Mouse (Mus musculus): ENCODE measurements around the gene Hoxb1. TPM values are rescaled to one million over a fixed set of nuclear protein-coding genes. Genes with fewer than 3 reads are reported as not detected.
A peak's percentile ranks its signal among the peaks of the same experiment; 100 is the strongest.

The Hoxb1 gene
- polyA plus RNA-seq, 1 experiment from 2014 or later, result not detected

GRCm38 (mm10) chr11:96322738-96323137, 42.8 kb upstream of the Hoxb1 start:
- no peak for TF ChIP-seq CTCF (IDR thresholded peaks at IDR 0.05)
- ATAC-seq, result no peak
- POLR2A ChIA-PET, result interaction anchor here (0.5 to 8.5 kb wide), 11 partner anchors 9 to 62 kb away, joined by 3 to 92 read pairs (median 9); partner anchors contain the start of gene Hoxb5
- no peak for DNase-seq (ENCODE audit: low read depth, low spot score)
- H3K27me3 ChIP-seq, result no peaks in the 10 kb centered on the region
- in situ Hi-C loops (cut with MboI; ENCODE audit: low pct_unique_long_range_greater_than_20kb), result no loop called here
- CTCF ChIA-PET, result interaction anchor here (0.7 to 2.6 kb wide), 8 partner anchors 9 to 298 kb away, joined by 3 to 7 read pairs (median 4); no protein-coding TSS in a partner anchor

- CTCF ChIA-PET, result interaction anchor here (0.7 to 2.6 kb wide), 7 partner anchors 10 to 298 kb away, joined by 3 to 7 read pairs (median 4); no protein-coding TSS in a partner anchor
- ATAC-seq (no peak), DNase-seq (ENCODE audit: low read depth, low spot score) (no peak)
- H3K27me3 ChIP-seq, result no peaks in the 10 kb centered on the region
- in situ Hi-C loops (cut with MboI; ENCODE audit: low pct_unique_long_range_greater_than_20kb), result no loop called here
- POLR2A ChIA-PET, result interaction anchor here (0.7 to 8.5 kb wide), 7 partner anchors 16 to 43 kb away, joined by 3 to 92 read pairs (median 9); partner anchors contain the start of gene Hoxb5
- TF ChIP-seq CTCF (IDR thresholded peaks at IDR 0.05), result no peak
These were observed 42.4 kb upstream of the Hoxb1 start, which contains the start of gene Hoxb3 for GRCm38 (mm10) chr11:96323154-96323553. Gene Hoxb3 (plus strand): TSS chr11:96323326.

GRCm38 (mm10) chr11:96324125-96324524, 41.4 kb upstream of the Hoxb1 start:
- H3K27me3 ChIP-seq, result no peaks in the 10 kb centered on the region
- no peak for ATAC-seq
- in situ Hi-C loops (cut with MboI; ENCODE audit: low pct_unique_long_range_greater_than_20kb), result no loop called here
- ChIA-PET CTCF (interaction anchor here (1.7 kb wide), 1 partner anchor 17 kb away, joined by 9 read pairs; no protein-coding TSS in a partner anchor), POLR2A (interaction anchor here (0.7 to 8.5 kb wide), 10 partner anchors 8 to 297 kb away, joined by 3 to 92 read pairs (median 4); partner anchors contain the start of genes Hoxb5 and Hoxb7)
- TF ChIP-seq CTCF (IDR thresholded peaks at IDR 0.05), result no peak
- DNase-seq (ENCODE audit: low read depth, low spot score), result no peak

- TF ChIP-seq CTCF (IDR thresholded peaks at IDR 0.05), result no peak
- H3K27me3 ChIP-seq, result no peaks in the 10 kb centered on the region
- DNase-seq (ENCODE audit: low read depth, low spot score), result no peak
- no peak for ATAC-seq
- ChIA-PET POLR2A (interaction anchor here (0.6 to 8.5 kb wide), 9 partner anchors 9 to 41 kb away, joined by 3 to 92 read pairs (median 5); partner anchors contain the start of genes Hoxb5 and Hoxb7), CTCF (interaction anchor here (1.7 kb wide), 1 partner anchor 16 kb away, joined by 9 read pairs; no protein-coding TSS in a partner anchor)
- in situ Hi-C loops (cut with MboI; ENCODE audit: low pct_unique_long_range_greater_than_20kb), result no loop called here
These were observed 40.6 kb upstream of the Hoxb1 start for GRCm38 (mm10) chr11:96324965-96325364.

- ChIA-PET POLR2A (interaction anchor here (4.3 to 8.5 kb wide), 2 partner anchors 16 to 18 kb away, joined by 15 to 92 read pairs; partner anchors contain the start of gene Hoxb5), CTCF (interaction anchor here (1.6 kb wide), 1 partner anchor 10 kb away, joined by 4 read pairs; no protein-coding TSS in a partner anchor)
- no peak for DNase-seq (ENCODE audit: low read depth, low spot score)
- ATAC-seq, result no peak
- no peak for TF ChIP-seq CTCF (IDR thresholded peaks at IDR 0.05)
- in situ Hi-C loops (cut with MboI; ENCODE audit: low pct_unique_long_range_greater_than_20kb), result no loop called here
- no peaks in the 10 kb centered on the region for H3K27me3 ChIP-seq
These were observed 39.8 kb upstream of the Hoxb1 start for GRCm38 (mm10) chr11:96325747-96326212.

- POLR2A ChIA-PET, result interaction anchor here (1.0 to 8.5 kb wide), 4 partner anchors 11 to 24 kb away, joined by 3 to 92 read pairs (median 11); partner anchors contain the start of gene Hoxb5
- no peak for TF ChIP-seq CTCF (IDR thresholded peaks at IDR 0.05)
- CTCF ChIA-PET, result interaction anchor here (1.6 kb wide), 1 partner anchor 10 kb away, joined by 4 read pairs; no protein-coding TSS in a partner anchor
- in situ Hi-C loops (cut with MboI; ENCODE audit: low pct_unique_long_range_greater_than_20kb), result no loop called here
- H3K27me3 ChIP-seq, result no peaks in the 10 kb centered on the region
- ATAC-seq, result no peak
- no peak for DNase-seq (ENCODE audit: low read depth, low spot score)
These were observed 38.8 kb upstream of the Hoxb1 start for GRCm38 (mm10) chr11:96326705-96327104.

GRCm38 (mm10) chr11:96327122-96327521, 38.4 kb upstream of the Hoxb1 start:
- ChIA-PET CTCF (interaction anchor here (1.6 kb wide), 1 partner anchor 9 kb away, joined by 4 read pairs; no protein-coding TSS in a partner anchor), POLR2A (interaction anchor here (1.0 to 8.5 kb wide), 4 partner anchors 11 to 24 kb away, joined by 3 to 92 read pairs (median 11); partner anchors contain the start of gene Hoxb5)
- ATAC-seq (peak; percentile 10), DNase-seq (ENCODE audit: low read depth, low spot score) (no peak)
- no peak for TF ChIP-seq CTCF (IDR thresholded peaks at IDR 0.05)
- in situ Hi-C loops (cut with MboI; ENCODE audit: low pct_unique_long_range_greater_than_20kb), result no loop called here
- H3K27me3 ChIP-seq, result no peaks in the 10 kb centered on the region

GRCm38 (mm10) chr11:96327750-96328149, 37.8 kb upstream of the Hoxb1 start:
- in situ Hi-C loops (cut with MboI; ENCODE audit: low pct_unique_long_range_greater_than_20kb), result no loop called here
- ATAC-seq, result no peak
- ChIA-PET POLR2A (interaction anchor here (1.0 to 8.5 kb wide), 4 partner anchors 10 to 23 kb away, joined by 3 to 92 read pairs (median 11); partner anchors contain the start of gene Hoxb5), CTCF (no interaction called here)
- DNase-seq (ENCODE audit: low read depth, low spot score), result no peak
- H3K27me3 ChIP-seq, result no peaks in the 10 kb centered on the region
- TF ChIP-seq CTCF (IDR thresholded peaks at IDR 0.05), result no peak

- ChIA-PET CTCF (interaction anchor here (0.8 kb wide), 1 partner anchor 22 kb away, joined by 3 read pairs; no protein-coding TSS in a partner anchor), POLR2A (interaction anchor here (0.6 to 1.5 kb wide), 5 partner anchors 12 to 26 kb away, joined by 3 to 5 read pairs (median 3); no protein-coding TSS in a partner anchor)
- H3K27me3 ChIP-seq, result no peaks in the 10 kb centered on the region
- DNase-seq (ENCODE audit: low read depth, low spot score) (no peak), ATAC-seq (no peak)
- TF ChIP-seq CTCF (IDR thresholded peaks at IDR 0.05), result no peak
- in situ Hi-C loops (cut with MboI; ENCODE audit: low pct_unique_long_range_greater_than_20kb), result no loop called here
These were observed 36.9 kb upstream of the Hoxb1 start for GRCm38 (mm10) chr11:96328605-96329004.

- POLR2A ChIA-PET, result interaction anchor here (0.6 to 3.2 kb wide), 8 partner anchors 8 to 405 kb away, joined by 3 to 21 read pairs (median 4); partner anchors contain the start of gene Hoxb2
- no peak for ATAC-seq
- no peak for TF ChIP-seq CTCF (IDR thresholded peaks at IDR 0.05)
- no peak for DNase-seq (ENCODE audit: low read depth, low spot score)
- H3K27me3 ChIP-seq, result no peaks in the 10 kb centered on the region
- CTCF ChIA-PET, result interaction anchor here (1.1 to 1.3 kb wide), 2 partner anchors 11 to 16 kb away, joined by 3 to 4 read pairs; no protein-coding TSS in a partner anchor
- in situ Hi-C loops (cut with MboI; ENCODE audit: low pct_unique_long_range_greater_than_20kb), result no loop called here
These were observed 33.4 kb upstream of the Hoxb1 start for GRCm38 (mm10) chr11:96332105-96332504.
